Comparison of ENCODE assay signal across 8 mouse cellular contexts in the genomic region with DNA sequence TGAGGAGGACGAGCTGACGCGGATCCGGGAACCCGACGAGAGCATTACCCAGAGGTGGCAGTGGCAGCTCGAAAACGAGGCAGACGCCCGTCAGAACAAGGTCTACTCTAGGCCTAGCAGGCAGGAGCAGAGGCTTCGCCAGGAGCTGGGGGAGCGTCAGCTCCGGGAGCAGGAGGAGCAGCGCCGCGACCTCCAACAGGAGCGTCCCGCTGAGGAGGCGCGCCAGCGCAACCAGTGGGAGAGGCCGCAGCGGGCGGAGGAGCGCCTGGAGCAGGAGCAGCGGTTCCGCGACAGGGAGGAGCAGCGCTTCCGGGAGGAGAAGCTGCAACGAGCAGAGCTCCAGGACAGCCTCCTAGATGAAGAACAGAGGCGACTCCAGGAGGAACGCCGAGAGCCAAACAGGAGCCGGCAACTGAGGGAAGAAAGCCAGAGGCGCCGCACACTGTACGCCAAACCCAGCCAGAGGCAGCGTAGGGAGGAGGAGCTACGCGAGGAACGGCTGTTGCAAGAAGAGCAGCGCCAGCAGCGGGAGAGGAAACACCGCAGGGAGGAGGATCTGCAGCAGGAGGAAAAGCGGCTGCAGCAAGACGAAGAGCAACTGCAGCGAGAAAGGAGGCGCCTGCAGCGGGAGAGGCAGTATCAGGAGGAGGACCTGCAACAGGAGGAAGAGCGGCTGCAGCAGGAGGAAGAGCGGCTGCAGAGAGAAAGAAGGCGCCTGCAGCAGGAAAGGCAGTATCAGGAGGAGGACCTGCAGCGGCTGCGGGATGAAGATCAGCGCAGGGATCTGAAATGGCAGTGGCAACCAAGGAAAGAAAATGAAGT. TPM values are rescaled to one million over a fixed set of nuclear protein-coding genes. Genes with fewer than 3 reads are reported as not detected.
DNase-seq lines count a peak whose midpoint lies in the region; ATAC-seq lines count a peak whose summit lies in the region.

No protein-coding gene starts in this region.

- H3K27me3 ChIP-seq in hindbrain, embryonic 13.5 days = peaks cover 65% of the 10 kb centered on the region

- peaks cover 41% of the 10 kb centered on the region for H3K4me1 ChIP-seq in hindbrain, embryonic 13.5 days (replicated peaks)

- DNase-seq in Muller cell, postnatal 12 days (ENCODE audit: inconsistent ontology term) = peak; percentile 81
- DNase-seq in cerebellum, postnatal 10 days = peak; percentile 53 to 72
- DNase-seq in frontal cortex, postnatal 36 days (ENCODE audit: low spot score in 2 of 2) = peak; percentile 76 to 78
- DNase-seq in layer of hippocampus, postnatal 25 days (ENCODE audit: extremely low spot score in 1 of 2, low spot score in 1 of 2) = peak; percentile 47 to 62
- DNase-seq in lung, postnatal 10 days = peak; percentile 80
- peak; percentile 42 for DNase-seq in ovary, postnatal 14 days (ENCODE audit: low spot score)
- peak; percentile 45 to 73 for DNase-seq in urinary bladder, postnatal 36 days (ENCODE audit: low spot score in 2 of 2)

- peak overlapping the region; percentile 81 for H3K27ac ChIP-seq in hindbrain, embryonic 13.5 days

- peak; percentile 87 for ATAC-seq in hindbrain, embryonic 13.5 days (ENCODE audit: low FRiP score)

- under 1% methylated on average over 56 of the region's 56 CpGs for WGBS in hindbrain, embryonic 13.5 days

- H3K4me2 ChIP-seq in hindbrain, embryonic 13.5 days = peak overlapping the region; percentile 94

- no peaks in the 10 kb centered on the region for H3K9me3 ChIP-seq in hindbrain, embryonic 13.5 days

- H3K36me3 ChIP-seq in hindbrain, embryonic 13.5 days = no peaks in the 10 kb centered on the region

- peak overlapping the region; percentile 74 for H3K9ac ChIP-seq in hindbrain, embryonic 13.5 days

- H3K4me3 ChIP-seq in hindbrain, embryonic 13.5 days = peak overlapping the region; percentile 62

RNA-seq across cellular contexts. Expression of a gene that starts 2.4 kb away (rescaled TPM):
- 0.95 and 1.2 TPM in 2 replicates for polyA plus RNA-seq in hindbrain, embryonic 13.5 days (2015; fragmentation: Nextera tagmentation; extraction: Ambion mirVana)
- total RNA-seq in layer of hippocampus, postnatal 25 days (2021) = under 1 TPM; 0.81 to 0.92 TPM

RNA-seq across cellular contexts. Expression of a gene that starts 24.0 kb away (rescaled TPM):
- not detected in 2 replicates for polyA plus RNA-seq in hindbrain, embryonic 13.5 days (2015; fragmentation: Nextera tagmentation; extraction: Ambion mirVana)
- not detected for total RNA-seq in layer of hippocampus, postnatal 25 days (2021)

RNA-seq across cellular contexts. Expression of a gene that starts 51.1 kb away (rescaled TPM):
- not detected in 2 replicates for polyA plus RNA-seq in hindbrain, embryonic 13.5 days (2015; fragmentation: Nextera tagmentation; extraction: Ambion mirVana)
- total RNA-seq in layer of hippocampus, postnatal 25 days (2021) = not detected

Comparison
In these comparisons a context has a peak if more than half of its experiments do, and no peak if none do; other contexts are left out.
1. Peak in every context shown above with its lines: DNase-seq, ATAC-seq, H3K4me3 ChIP-seq and H3K27ac ChIP-seq.